Mouse (Mus musculus): ENCODE measurements around the gene Mapre3. TPM values are rescaled to one million over a fixed set of nuclear protein-coding genes. Genes with fewer than 3 reads are reported as not detected.
"Not testable (repeated sequence)": the region's sequence is repeated elsewhere in the genome, so short reads cannot be mapped to it uniquely, and the experiment has no call there.

The Mapre3 gene
- polyA plus RNA-seq, 1 experiment from 2014 or later = 14.0 TPM

DNA sequence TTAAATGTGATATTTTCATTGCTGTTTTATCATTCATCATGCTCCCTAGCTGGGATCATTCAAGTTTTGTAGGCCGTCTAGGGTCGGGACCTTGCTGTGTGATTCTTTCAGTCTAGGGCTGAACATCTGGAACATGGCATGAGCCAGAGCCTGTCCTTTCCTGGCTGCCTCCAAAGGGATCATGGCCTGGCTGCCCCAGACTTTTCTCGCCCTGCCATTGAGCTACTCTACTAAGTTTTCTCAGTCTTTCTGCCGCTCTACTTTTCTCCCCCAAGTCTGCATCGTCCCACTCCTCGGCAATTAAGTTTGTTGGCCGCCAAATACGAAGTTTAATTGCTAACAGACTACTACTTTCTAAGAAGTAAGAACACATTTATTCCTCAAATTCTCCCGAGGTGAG is 54.5 kb downstream of the Mapre3 start:
- Histone ChIP-seq H3K9me3 (ENCODE audit: control insufficient read depth, low read length) (no peaks in the 10 kb centered on the region), H3K36me3 (ENCODE audit: control insufficient read depth, insufficient read depth, low read length) (peaks cover 17% of the 10 kb centered on the region), H3K27me3 (replicated peaks; ENCODE audit: control insufficient read depth, insufficient read depth, low read length) (no peaks in the 10 kb centered on the region), H3K4me1 (ENCODE audit: control insufficient read depth, insufficient read depth, low read length) (peaks cover 11% of the 10 kb centered on the region), H3K4me2 (ENCODE audit: low read depth, low read length) (peak overlapping the region; percentile 55), H3K9ac (ENCODE audit: low read depth, low read length) (peak overlapping the region; percentile 92), H3K4me3 (ENCODE audit: low read length) (peak overlapping the region; percentile 95), H3K27ac (ENCODE audit: low read length) (0 out of 2 replicates have a peak overlapping the region, but pooled peaks have one; percentile 4)
- peak; percentile 37 for ATAC-seq
- WGBS = 20% methylated on average over 9 of the region's 9 CpGs

DNA sequence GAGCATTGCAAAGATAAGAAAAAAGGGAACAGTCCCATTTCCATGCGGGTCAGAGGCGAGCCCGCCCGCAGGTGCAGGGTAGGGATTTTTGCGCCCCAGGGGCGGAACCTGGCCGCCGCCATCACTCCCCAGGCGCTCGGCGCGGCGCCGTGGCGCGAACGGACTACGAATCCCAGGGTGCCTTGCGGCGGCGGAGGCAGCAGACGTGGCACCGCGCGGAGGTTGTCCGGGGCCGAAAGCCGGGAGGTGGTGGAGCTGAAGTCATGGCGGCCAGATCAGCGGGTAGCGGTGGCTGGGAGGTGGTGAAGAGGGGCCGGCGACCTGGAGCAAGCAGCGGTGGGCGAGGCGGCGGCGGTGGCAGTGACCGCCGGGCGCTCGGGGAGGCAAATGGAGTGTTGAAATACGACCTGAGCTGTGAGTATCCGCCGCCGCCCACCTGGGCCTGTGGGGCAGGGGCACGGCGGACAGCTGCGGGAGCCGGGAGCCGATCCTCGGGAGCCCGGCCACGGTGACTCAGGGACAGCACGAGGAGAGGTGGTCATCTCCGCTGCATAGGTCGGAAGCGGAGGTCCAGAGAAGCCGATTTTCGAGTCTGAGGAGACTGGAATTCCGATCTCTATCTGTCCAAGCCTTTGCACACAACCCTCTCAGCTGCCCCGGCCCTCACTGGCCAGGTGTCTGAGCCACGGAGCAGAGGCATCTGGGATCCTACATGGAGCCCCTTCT is 55.1 kb downstream of the Mapre3 start:
- Histone ChIP-seq H3K9me3 (ENCODE audit: control insufficient read depth, low read length) (no peaks in the 10 kb centered on the region), H3K27ac (ENCODE audit: low read length) (peak overlapping the region; percentile 63; the same call in 1 of the 2 replicates), H3K4me1 (ENCODE audit: control insufficient read depth, insufficient read depth, low read length) (peaks cover 11% of the 10 kb centered on the region), H3K4me3 (ENCODE audit: low read length) (peak overlapping the region; percentile 95), H3K9ac (ENCODE audit: low read depth, low read length) (peak overlapping the region; percentile 92), H3K27me3 (replicated peaks; ENCODE audit: control insufficient read depth, insufficient read depth, low read length) (no peaks in the 10 kb centered on the region), H3K4me2 (ENCODE audit: low read depth, low read length) (peak overlapping the region; percentile 68), H3K36me3 (ENCODE audit: control insufficient read depth, insufficient read depth, low read length) (peaks cover 23% of the 10 kb centered on the region)
- under 1% methylated on average over 63 of the region's 63 CpGs for WGBS
- ATAC-seq = peak; percentile 96

DNA sequence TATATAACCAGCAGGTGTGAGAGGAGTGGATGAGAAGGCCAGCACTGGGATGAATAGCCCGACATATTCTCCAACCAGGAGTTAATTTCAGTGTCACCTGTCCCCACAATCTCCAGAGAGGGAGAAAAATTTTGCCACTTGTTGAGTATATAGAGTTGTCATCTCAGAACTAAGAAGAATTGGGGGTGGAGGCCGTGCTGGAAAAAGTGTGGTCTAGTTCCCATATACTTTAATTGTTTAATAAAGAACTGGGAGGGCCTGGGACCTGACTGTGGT is 55.6 kb downstream of the Mapre3 start:
- peak overlapping the region; percentile 92 for H3K9ac ChIP-seq (ENCODE audit: low read depth, low read length)
- H3K36me3 ChIP-seq (ENCODE audit: control insufficient read depth, insufficient read depth, low read length) = peaks cover 26% of the 10 kb centered on the region
- H3K9me3 ChIP-seq (ENCODE audit: control insufficient read depth, low read length) = no peaks in the 10 kb centered on the region
- H3K27me3 ChIP-seq (replicated peaks; ENCODE audit: control insufficient read depth, insufficient read depth, low read length) = no peaks in the 10 kb centered on the region
- no peak for ATAC-seq
- peak overlapping the region; percentile 63; the same call in 1 of the 2 replicates for H3K27ac ChIP-seq (ENCODE audit: low read length)
- H3K4me2 ChIP-seq (ENCODE audit: low read depth, low read length) = peak overlapping the region; percentile 68
- peak overlapping the region; percentile 95 for H3K4me3 ChIP-seq (ENCODE audit: low read length)
- 30% methylated on average over 2 of the region's 2 CpGs for WGBS
- H3K4me1 ChIP-seq (ENCODE audit: control insufficient read depth, insufficient read depth, low read length) = peaks cover 11% of the 10 kb centered on the region

DNA sequence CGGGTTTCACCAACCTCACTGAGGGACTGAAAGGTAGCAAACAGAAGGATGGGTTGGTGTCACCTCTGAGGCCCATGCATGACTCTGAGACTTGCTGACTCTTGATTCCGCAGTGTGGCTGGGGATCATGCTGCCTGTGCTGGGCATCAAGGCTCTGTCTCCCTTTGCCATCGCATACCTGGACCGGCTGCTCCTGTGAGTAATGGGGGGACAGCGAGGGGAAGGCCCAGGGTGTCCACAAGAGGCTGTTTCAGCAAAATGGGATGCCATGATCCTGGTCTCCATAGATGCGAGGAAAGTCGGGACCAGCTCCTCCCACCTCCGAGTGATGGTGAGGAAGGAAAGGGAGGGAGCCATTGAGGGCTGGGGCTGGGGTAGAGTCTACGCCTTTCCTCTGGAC is 58.1 kb downstream of the Mapre3 start:
- ATAC-seq = no peak
- H3K9ac ChIP-seq (ENCODE audit: low read depth, low read length) = no peak overlapping the region
- no peak overlapping the region for H3K4me2 ChIP-seq (ENCODE audit: low read depth, low read length)
- H3K27me3 ChIP-seq (replicated peaks; ENCODE audit: control insufficient read depth, insufficient read depth, low read length) = no peaks in the 10 kb centered on the region
- no peak overlapping the region for H3K27ac ChIP-seq (ENCODE audit: low read length)
- 94% methylated on average over 9 of the region's 9 CpGs for WGBS
- H3K9me3 ChIP-seq (ENCODE audit: control insufficient read depth, low read length) = no peaks in the 10 kb centered on the region
- no peak overlapping the region for H3K4me3 ChIP-seq (ENCODE audit: low read length)
- H3K4me1 ChIP-seq (ENCODE audit: control insufficient read depth, insufficient read depth, low read length) = peaks cover 11% of the 10 kb centered on the region
- H3K36me3 ChIP-seq (ENCODE audit: control insufficient read depth, insufficient read depth, low read length) = peaks cover 44% of the 10 kb centered on the region

DNA sequence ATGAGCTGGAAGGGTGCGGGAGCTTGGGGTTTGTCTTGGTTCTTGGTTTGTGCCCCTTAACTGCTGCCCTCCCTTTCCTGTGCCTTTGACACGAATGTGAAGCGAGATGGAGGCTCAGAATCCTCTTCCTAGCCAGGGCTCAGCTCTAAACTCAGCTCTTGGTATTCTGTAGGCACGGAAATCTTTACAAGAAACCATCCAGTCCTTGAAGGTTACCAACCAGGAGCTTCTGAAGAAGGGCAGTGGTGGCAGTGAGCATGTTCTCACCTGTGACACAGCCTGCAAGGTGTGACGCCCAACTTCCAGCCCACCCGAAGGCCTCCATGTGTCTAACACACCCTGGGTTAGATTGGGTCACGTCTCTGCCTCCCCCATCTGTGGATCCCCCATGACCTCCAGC is 59.9 kb downstream of the Mapre3 start:
- Histone ChIP-seq H3K36me3 (ENCODE audit: control insufficient read depth, insufficient read depth, low read length) (peaks cover 44% of the 10 kb centered on the region), H3K4me2 (ENCODE audit: low read depth, low read length) (no peak overlapping the region), H3K9me3 (ENCODE audit: control insufficient read depth, low read length) (no peaks in the 10 kb centered on the region), H3K9ac (ENCODE audit: low read depth, low read length) (no peak overlapping the region), H3K4me1 (ENCODE audit: control insufficient read depth, insufficient read depth, low read length) (peaks cover 17% of the 10 kb centered on the region), H3K27ac (ENCODE audit: low read length) (no peak overlapping the region), H3K27me3 (replicated peaks; ENCODE audit: control insufficient read depth, insufficient read depth, low read length) (no peaks in the 10 kb centered on the region), H3K4me3 (ENCODE audit: low read length) (no peak overlapping the region)
- 87% methylated on average over 7 of the region's 7 CpGs for WGBS
- ATAC-seq = no peak

DNA sequence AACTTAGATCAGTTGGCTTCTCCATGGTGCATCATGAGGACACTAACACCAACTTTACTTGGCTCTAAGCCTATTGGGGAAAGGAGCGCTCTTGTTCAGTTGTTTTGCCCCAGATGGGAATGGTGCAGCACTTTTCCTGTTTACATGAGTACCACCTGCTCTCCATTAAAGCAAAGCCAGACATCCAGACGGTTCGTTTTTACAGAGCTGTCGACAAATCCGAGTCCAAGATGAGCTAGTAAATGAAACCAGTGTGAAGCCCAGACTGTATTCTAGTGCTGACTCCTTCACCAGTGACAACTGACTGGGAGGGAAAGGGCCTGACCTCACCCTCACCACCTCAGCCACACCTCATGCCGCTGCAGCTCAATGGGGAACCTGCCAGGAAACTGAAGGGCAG is 64.2 kb downstream of the Mapre3 start:
- Histone ChIP-seq H3K9ac (ENCODE audit: low read depth, low read length) (no peak overlapping the region), H3K36me3 (ENCODE audit: control insufficient read depth, insufficient read depth, low read length) (peaks cover 30% of the 10 kb centered on the region), H3K4me2 (ENCODE audit: low read depth, low read length) (no peak overlapping the region), H3K9me3 (ENCODE audit: control insufficient read depth, low read length) (no peaks in the 10 kb centered on the region), H3K27ac (ENCODE audit: low read length) (no peak overlapping the region), H3K4me3 (ENCODE audit: low read length) (no peak overlapping the region), H3K27me3 (replicated peaks; ENCODE audit: control insufficient read depth, insufficient read depth, low read length) (no peaks in the 10 kb centered on the region), H3K4me1 (ENCODE audit: control insufficient read depth, insufficient read depth, low read length) (0 out of 2 replicates have a peak, but pooled peaks cover 6% of the 10 kb centered on the region)
- 32% methylated on average over 6 of the region's 6 CpGs for WGBS
- peak; percentile 32; the same call in 1 of the 2 replicates for ATAC-seq

DNA sequence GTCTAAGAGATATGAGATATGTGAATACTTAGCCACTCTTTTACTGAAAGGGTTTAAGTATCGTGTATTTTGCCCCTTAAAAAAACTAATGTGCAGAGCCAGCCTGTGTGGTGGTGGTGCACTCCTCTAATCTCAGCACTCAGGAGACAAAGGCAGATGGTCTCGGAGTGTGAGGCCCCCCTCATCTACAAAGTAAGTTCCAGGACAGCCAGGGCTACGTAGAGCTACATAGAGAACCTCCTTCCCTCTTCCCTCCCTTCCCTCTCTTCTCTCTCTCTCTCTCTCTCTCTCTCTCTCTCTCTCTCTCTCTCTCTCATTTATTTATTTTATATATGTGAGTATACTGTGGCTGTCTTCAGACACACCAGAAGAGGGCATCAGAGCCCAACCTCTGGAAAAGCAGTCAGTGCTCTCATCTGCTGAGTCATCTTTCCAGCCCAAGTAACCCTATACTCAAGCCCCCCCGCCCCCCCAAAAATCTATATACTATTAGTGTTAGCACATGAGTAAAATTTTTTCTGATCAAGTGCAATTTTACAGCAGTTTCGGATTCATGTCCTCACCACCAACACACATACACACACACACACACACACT is 65.0 kb downstream of the Mapre3 start:
- peak; percentile 43; the same call in 1 of the 2 replicates for ATAC-seq
- 57% methylated on average over 5 of the region's 5 CpGs for WGBS

DNA sequence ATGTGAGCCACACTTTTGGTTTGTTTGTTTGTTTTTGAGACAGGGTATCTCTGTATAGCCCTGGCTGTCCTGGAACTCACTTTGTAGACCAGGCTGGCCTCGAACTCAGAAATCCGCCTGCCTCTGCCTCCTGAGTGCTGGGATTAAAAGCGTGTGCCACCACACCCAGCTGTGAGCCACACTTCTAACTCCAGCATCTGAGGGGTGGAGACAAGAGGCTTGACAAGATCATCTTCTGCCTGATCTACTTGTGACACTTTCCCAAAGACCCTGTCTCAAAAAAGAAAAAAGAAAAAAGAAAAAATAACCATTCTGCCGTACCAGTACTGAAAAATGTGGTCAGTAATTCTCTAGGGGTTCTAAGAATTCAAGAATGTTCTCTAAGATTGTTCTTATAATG is 67.4 kb downstream of the Mapre3 start:
- not testable (repeated sequence) for H3K4me3 ChIP-seq (ENCODE audit: low read length); ATAC-seq; H3K27ac ChIP-seq (ENCODE audit: low read length); H3K9me3 ChIP-seq (ENCODE audit: control insufficient read depth, low read length); H3K9ac ChIP-seq (ENCODE audit: low read depth, low read length); H3K4me2 ChIP-seq (ENCODE audit: low read depth, low read length); H3K27me3 ChIP-seq (replicated peaks; ENCODE audit: control insufficient read depth, insufficient read depth, low read length); H3K36me3 ChIP-seq (ENCODE audit: control insufficient read depth, insufficient read depth, low read length)
- 0 out of 2 replicates have a peak, but pooled peaks cover 13% of the 10 kb centered on the region for H3K4me1 ChIP-seq (ENCODE audit: control insufficient read depth, insufficient read depth, low read length)
- 82% methylated on average over 4 of the region's 4 CpGs for whole genome bisulfite sequencing

More for the DNA sequence above, 65.0 kb downstream of the Mapre3 start:
- Histone ChIP-seq H3K9ac (ENCODE audit: low read depth, low read length) (no peak overlapping the region), H3K4me1 (ENCODE audit: control insufficient read depth, insufficient read depth, low read length) (0 out of 2 replicates have a peak, but pooled peaks cover 6% of the 10 kb centered on the region), H3K27ac (ENCODE audit: low read length) (no peak overlapping the region), H3K36me3 (ENCODE audit: control insufficient read depth, insufficient read depth, low read length) (peaks cover 22% of the 10 kb centered on the region), H3K4me2 (ENCODE audit: low read depth, low read length) (no peak overlapping the region), H3K4me3 (ENCODE audit: low read length) (no peak overlapping the region), H3K27me3 (replicated peaks; ENCODE audit: control insufficient read depth, insufficient read depth, low read length) (no peaks in the 10 kb centered on the region), H3K9me3 (ENCODE audit: control insufficient read depth, low read length) (no peaks in the 10 kb centered on the region)

DNA sequence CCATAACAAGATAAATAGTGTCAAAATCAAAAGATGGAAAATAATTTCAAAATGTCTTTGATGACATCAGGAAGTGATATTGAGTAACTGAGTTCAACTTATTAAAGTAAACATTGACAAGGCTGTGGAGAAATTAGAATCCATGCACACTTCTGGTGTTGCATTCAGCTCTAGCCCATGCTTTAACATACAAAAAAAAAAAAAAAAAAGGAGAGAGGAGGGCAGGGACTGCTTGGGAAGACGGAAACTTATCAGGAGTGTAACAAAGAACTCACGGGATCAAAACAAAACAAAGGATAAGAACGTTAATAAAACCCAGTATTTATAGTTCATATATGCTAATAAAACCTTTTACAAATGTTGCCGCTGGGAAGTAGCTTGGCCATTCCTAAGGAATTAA is 71.8 kb downstream of the Mapre3 start:
- 45% methylated on average over 4 of the region's 4 CpGs for WGBS
- no peak for ATAC-seq
- Histone ChIP-seq H3K4me3 (ENCODE audit: low read length) (no peak overlapping the region), H3K4me2 (ENCODE audit: low read depth, low read length) (peak overlapping the region; percentile 69; the same call in 1 of the 2 replicates), H3K9me3 (ENCODE audit: control insufficient read depth, low read length) (no peaks in the 10 kb centered on the region), H3K4me1 (ENCODE audit: control insufficient read depth, insufficient read depth, low read length) (peaks cover 18% of the 10 kb centered on the region), H3K27ac (ENCODE audit: low read length) (no peak overlapping the region), H3K9ac (ENCODE audit: low read depth, low read length) (no peak overlapping the region), H3K36me3 (ENCODE audit: control insufficient read depth, insufficient read depth, low read length) (no peaks in the 10 kb centered on the region), H3K27me3 (replicated peaks; ENCODE audit: control insufficient read depth, insufficient read depth, low read length) (no peaks in the 10 kb centered on the region)
